Mouse (Mus musculus): ENCODE data around the gene Theg.
A peak's percentile ranks its signal among the peaks of the same experiment; 100 is the strongest.

The Theg gene

DNA sequence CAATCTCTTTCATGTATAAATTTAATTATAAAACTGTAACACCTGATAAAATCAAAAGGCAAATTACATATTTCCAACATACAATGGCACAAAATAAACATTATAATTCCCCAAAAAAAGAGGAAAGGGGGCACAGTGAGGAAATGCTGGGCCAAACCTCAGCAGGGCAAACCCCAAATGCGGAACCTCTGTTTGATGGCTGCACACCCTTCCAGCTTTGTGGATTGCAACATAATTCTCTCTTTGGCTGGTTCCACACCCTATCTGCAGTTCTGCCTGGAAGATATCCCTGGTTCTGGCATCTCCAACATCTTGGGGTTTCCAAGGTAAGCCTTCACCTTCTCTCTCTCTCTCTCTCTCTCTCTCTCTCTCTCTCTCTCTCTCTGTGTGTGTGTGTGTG, 3.6 kb upstream of the Theg start:
- no peak for DNase-seq

DNA sequence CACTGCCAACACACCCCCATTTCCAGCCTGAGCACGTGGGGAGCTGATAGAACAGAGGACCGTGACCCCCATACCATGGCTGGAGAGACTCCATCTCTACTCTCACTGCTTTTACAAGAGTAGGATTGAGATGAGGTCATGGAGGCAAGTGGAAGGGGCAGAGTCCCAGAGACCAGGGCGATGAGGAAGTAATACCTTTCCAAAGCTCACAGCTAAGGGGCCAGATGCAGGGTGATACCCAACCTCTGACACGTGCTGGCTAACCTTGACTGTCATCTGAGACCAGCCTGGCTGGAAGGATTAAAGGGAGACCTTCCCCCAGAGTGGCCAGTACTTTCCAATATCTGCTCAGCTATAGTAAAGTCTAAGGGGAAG, 608 bp upstream of the Theg start:
- DNase-seq, result no peak

DNA sequence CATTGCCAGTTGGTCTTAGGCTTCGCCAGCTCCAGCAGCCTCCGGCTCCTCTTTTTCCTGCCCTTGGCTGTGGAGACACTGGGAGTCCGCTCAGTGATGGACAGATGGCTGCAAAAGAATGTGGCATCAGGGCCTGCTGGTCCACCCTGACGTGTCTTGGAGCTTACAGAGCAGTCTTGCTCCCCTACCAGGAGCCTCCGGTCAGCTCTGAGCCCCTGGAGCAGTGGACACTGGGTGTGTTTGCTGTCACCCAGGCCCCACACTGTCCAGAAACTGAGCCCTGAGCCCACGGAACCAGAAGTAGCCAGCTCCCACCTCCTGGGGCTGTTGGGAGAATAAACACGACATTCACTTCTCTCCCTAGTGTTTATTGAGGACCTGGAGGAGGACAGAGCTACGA, 888 bp downstream of the Theg start:
- DNase-seq, result no peak

DNA sequence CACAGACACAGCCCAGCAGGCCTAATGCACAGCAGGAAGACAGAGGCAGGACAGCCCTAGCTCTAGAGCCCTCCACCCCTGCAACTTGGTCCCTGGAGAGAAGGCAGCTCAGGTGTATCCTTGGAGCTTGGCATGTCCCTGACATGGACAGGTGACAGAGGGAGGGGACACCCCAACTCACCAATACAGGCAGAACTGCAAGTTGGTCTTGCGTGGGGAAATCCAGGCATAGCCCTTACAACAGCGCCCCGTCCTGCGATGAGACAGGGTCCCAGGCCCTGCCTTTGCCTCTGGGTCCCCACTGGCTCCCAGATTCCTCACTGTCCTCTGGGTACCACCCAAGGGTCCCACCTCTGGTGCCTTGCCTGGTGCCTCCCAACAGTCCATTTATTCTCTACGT, 1.4 kb downstream of the Theg start:
- no peak for DNase-seq

DNA sequence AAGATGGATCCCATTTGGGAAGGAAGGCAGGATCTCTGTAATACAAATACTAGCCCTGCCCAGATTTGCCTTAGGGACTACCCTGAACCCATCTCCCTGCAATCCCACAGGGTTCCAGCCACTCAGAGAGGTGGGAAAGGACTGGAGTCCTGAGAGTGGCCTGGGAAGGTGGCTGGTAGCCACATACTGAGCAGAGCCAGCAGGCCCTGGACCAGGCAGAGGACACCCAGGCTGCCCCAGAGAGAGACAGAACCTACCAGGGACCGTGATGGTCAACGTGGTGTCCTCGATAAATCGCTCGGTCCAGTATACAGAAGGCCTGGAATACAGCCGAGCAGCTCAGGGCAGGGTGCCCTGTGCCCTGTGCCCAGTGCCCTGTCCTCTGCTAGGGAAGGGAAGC, 2.0 kb downstream of the Theg start:
- DNase-seq, result no peak

DNA sequence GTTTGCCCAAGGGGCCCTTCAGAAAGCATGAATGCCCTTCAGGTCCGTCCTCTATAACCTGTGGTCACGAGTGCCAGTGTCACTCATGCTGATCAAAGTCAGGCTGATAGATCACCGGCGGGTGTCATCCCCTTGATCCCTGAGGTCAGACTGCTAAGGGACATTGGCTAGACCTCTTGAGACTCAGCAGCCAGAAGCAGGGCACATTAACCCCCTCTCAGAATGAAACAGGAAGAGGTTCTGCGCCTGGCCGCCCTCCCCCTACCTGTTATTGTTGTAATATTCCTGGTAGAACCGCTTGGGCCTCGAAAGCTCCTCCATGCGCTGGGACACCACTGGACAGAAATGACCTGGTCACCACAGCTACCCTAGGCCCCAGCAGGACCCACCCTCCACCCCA, 2.7 kb downstream of the Theg start:
- DNase-seq, result no peak

DNA sequence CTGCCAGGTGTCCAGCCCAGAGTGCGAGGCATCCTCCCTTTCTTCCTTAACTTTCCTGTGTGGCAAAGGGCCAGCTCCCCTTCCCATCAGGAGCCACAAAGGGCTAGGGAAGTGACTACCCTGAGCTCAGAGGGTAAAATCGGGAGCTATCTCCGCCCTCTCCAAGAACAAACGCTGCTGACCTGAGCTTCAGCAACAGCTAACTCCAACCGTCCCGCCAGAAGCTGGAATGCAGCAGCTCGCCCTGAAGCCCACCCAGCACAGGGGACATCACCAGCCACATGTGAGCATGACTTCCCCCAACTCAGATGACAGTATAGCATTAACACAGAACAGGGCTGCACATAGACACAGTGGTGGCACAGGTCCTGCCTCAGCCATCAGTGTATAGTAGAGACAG, 3.1 kb downstream of the Theg start:
- DNase-seq, result no peak

DNA sequence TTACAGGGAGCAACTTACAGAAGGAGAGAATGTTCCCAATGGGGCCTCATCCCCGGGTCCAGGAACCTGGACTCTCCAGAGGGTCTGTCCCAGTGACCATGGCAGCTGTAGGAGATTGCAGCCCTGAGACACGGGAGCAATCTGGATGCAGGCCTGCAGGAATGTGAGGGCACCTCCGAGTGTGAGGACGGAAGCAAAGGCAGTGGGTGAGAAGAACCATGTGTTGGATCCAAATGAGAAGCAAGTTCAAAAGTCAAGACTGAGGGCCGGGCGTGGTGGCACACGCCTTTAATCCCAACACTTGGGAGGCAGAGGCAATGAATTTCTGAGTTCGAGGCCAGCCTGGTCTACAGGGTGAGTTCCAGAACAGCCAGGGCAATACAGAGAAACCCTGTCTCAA, 5.6 kb downstream of the Theg start:
- DNase-seq, result no peak

DNA sequence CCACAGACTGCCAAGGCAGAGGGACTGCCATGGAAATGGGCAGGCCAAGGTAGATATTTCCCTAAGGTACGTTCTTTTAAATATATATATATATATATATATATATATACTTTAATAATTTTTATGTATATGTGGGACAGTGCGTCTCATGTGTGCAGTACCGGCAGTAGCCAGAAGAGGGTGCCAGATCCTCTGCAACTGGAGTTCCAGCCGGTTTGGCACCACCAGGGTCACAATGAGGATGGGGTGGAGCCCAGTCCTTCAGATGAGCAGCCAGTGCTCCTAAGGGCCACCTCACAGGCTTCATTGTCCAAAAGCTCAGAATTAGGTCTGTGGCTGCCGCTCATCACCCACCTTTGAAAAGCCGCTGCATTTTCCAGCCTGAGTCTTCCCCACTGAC, 6.3 kb downstream of the Theg start:
- peak; percentile 67 for DNase-seq

DNA sequence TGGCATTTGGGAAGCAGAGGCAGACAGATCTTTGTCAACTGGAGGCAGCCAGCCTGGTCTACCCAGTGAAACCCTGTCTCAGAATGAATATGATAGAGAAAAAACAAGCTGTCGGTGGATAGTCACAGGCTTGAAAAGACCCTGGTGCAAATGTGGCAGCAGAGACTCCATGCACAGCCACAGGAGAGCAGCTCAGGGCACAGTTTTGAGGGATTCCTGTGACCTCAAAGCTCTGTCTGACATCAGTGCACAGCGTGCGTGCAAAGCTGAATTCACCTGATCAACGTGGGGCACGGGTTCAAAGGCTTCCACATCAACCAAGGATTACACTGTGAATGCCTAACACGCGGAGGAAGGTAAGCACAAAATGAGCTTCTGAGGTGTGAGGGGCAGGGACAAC, 6.8 kb downstream of the Theg start:
- DNase-seq, result no peak

DNA sequence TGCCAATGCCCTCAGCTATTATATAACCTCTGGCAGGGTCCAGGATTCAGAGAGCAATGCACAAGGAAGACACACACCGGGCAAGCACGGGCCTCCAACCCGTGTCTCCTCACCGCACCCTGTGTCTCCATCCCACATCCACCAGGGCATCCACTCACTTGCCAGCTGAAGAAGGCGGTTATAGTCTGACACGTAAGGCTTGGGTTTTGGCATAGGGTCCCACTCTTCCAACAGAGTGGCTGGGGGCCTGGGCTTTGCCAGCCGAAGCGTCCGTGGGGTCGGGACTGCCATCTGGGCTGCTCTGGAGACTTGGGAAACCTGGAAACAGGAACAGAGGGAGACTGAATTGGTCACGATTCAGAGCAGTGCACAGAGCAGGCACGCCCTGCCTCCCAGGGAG, 7.3 kb downstream of the Theg start:
- no peak for DNase-seq

DNA sequence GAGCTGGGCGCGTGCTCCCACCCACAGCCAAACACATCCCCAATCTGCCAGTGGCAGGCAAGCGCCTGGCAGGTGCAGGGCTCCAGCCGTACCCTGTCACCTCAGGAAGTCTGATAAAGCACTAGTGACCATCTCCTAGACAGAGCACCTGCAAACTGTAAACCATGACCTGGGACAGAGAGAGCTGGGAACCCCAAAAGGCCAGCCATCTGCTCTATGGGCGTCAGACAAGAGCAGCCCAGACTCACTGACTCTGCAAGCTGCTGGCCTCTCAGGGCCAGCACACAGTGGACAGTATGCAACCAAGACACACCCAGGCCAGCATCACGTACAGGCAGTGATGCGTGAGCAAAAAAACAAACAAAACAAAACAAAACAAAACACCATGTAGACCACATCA, 8.2 kb downstream of the Theg start:
- no peak for DNase-seq

DNA sequence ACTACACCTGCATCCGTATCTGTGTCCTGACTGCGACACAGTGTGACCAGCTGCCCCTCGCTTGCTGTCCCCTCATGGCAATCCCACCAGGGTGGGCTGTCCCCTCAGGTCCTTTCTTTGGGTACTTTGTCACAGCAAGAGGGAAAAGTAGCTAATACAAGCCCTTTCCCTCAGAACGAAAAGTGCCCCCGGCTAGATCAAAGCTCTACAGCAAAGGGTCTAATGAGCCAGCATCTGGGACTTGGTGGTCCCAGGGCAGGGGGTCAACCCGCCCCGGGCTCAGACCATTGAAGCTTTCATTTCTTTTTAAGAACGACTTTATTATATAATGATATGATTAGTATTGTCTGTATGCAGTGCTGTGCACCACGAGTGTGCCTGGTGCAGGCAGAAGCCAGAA, 8.9 kb downstream of the Theg start:
- no peak for DNase-seq

DNA sequence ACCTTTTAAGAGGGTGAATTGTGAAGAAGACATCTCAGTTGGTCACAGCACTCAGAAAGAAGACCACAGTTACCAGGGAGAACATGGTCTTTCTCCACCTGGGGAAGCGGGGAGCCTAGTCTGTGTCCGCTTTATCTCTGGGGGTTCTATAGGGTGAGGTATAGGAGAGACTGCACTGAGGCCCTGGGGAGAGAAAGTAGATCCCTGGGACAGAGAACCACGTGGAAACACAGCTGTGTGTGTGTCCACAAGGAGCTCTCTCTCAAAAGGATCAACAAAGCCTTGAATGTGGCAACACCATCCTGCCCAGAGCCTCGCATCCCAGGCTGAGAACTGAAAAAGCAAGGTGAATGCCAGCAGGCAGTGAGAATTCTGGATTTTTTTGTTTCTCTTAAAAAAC, 9.8 kb downstream of the Theg start:
- no peak for DNase-seq

DNA sequence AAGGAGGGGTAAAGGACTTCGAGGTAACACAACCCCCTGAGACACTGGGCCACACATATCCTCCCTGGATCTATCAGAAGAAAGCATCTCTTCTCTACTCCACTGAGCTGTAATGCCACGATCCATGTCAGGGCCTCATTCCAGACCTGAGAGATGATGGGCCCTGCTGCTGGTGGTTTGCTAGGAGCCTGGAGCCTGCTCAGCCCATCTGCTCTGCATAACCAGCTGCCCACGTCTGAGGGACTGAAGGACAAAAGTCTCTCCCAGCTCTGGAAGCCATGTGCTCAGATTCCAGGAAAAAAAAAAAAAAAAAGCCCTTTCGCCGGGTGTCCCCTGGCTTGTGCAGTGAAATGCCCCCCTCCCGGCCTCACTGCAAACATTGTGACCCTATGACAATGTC, 11.4 kb downstream of the Theg start:
- no peak for DNase-seq

DNA sequence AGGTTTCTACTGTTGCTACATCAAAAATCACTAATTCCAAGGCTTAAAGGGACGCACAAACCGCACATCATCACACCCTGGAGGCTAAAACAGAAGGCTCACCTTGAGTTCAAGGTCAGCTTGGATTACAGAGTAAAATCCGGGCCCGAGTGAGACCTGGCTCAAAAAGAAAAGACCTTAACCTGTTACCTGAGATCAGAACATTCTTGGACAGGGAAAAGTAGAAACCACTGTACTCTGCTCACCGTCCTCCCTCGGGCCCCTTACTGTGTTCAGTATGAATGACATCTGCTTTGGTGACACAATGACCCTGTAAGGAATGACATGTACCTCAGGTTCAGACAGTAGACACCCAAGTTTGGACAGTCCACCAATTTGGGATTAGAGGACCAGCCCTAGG, 12.3 kb downstream of the Theg start:
- no peak for DNase-seq

DNA sequence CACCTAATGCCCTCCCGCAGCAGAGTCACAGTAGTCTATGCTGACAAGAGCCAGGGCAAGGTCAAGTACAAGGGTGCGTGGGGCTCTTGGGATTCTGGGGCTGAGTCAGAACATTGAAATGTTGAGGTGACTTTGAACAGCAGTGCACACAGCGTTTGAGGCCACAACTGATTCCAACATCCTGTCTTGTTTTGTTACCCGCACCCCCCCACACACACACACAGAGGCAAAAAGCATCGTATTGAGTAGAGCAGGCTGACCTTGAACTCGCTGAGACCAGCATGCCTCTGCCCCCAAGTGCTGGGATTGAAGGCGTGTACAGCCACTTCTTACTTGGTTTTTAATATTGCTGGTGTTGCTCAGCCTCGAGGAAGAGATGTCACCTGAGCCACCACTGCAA, 12.8 kb downstream of the Theg start:
- DNase-seq, result no peak

DNA sequence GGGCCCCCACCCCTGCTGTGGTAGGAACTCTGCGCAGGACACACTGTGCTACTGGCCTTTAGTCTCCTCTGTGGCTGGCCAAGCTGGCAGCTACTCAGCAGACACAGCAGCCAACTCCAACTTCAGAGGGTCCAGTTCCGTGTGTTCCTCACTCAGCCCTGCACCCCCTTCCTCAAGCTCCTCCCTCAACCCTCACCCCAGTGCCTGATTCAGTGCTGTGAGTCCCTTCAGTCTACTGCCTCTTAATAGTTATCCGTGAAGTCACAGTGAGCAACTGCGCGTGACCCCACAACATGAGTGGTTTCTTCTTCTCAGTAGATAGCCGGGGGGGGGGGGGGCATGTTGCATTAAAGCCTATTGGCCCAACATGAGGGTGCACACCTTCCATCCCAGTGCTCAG, 13.5 kb downstream of the Theg start:
- no peak for DNase-seq

DNA sequence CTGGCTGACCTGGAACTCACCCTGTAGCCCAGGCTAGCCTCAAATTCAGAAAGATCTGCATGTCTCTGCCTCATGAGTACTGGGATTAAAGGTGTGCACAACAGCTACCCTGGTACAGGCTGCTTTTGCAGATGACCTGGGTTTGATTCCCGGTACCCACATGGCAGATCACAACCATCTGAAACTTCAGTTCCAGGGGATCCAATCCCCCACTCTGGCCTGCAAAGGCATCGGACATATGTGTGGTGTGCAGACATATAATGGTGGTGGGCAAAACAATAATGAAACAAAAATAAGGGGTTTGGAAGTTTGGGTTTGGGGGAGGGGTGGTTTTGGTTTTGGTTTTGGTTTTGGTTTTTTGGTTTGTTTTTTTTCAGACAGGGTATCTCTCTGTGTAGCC, 15.8 kb downstream of the Theg start:
- no peak for DNase-seq

DNA sequence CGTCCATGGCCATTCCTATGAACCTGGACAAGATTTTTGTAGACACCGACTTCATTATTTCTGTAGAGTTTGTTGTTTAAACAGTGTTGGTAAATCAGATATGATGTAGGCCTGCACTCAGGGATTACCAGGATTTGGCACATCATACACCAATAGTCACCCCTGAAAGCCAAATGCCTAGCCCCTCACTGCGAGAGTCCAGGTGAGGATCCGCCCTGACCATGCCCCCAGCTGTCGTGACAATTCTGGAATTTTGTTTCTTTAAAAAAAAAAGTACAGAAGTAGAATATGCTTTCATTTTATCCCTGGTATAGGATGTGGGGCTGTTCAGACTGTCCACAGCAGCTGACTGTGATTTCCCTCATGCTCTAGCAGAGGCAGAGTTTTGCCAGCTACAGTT, 17.2 kb downstream of the Theg start:
- DNase-seq, result no peak

DNA sequence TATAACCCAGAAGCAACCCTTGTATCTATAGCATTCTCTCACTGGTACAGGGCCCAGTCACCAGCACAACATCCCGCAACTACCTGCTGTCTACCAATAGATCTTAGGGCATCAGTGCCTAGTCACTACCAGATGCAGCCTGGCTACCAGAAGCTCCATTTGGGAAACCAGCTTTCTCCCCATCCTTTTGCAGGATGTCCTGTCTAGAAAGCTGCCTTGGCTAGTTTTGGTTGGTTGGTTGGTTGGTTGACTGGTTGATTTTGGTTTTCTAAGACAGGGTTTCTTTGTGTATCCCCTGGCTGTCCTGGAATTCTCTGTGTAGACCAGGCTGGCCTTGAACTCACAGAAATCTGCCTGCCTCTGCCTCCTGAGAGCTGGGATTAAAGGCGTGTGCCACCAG, 27.4 kb downstream of the Theg start:
- DNase-seq, result peak; percentile 1

DNA sequence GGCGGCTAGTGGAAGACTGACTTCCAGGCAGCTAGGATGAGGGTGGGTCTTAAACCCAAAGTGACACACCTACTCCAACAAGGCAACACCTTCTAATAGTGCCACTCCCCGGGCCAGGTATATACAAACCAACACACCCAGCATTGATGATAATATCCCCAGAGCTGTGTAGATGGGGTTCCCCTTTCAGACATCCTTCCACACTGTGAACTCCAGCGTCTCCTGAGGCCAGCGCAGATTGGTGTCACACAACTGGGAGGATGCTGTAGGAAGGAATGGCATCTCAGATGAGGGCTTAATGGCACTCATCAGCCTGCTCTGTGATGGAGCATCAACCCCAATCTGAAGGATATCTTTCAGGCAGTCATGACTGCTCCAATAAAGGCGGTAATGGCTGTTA, 29.6 kb downstream of the Theg start:
- DNase-seq, result peak; percentile 1

DNA sequence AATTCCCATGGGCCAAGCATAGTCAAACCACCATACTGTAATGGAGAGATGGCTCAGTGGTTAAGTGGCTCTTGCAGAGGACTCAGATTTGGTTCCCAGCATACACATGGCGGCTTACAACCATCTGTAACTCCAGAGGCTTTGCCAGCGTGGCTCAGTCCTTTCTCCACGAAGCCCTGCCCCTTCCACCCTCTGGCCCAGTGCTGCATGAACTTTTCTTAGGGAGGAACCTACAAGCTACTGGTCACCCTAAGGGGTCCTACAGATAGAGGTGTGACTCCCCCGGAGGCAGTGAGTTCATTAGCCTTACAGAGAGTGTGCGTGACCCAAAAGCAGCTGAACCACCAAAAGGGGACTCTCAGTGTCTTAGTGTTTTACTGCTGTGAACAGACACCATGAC, 30.2 kb downstream of the Theg start:
- peak; percentile 1 for DNase-seq

DNA sequence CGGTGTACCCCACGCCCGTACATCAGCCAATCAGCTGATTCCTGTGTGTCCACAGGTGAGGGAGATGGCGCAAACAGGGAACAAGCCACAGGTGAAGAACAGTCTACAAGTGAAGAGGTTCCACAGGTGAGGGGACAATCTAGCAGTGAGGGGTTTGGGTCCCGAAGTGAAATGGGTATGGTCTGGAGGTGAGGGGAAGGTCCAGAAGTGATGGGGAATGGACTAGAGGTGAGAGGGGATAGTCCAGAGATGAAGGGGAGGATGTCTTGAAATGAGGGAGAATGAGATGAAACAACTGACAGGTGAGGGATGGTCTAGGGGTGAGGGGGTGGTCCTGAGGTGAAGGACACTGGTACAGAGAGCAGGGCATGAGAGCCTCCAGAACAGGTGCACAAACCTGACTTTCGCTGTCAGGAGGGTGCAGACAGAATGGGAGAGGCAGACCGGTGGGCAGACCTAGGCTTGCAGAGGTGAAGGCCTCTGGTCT, 31.9 kb downstream of the Theg start:
- DNase-seq, result peak; percentile 10

DNA sequence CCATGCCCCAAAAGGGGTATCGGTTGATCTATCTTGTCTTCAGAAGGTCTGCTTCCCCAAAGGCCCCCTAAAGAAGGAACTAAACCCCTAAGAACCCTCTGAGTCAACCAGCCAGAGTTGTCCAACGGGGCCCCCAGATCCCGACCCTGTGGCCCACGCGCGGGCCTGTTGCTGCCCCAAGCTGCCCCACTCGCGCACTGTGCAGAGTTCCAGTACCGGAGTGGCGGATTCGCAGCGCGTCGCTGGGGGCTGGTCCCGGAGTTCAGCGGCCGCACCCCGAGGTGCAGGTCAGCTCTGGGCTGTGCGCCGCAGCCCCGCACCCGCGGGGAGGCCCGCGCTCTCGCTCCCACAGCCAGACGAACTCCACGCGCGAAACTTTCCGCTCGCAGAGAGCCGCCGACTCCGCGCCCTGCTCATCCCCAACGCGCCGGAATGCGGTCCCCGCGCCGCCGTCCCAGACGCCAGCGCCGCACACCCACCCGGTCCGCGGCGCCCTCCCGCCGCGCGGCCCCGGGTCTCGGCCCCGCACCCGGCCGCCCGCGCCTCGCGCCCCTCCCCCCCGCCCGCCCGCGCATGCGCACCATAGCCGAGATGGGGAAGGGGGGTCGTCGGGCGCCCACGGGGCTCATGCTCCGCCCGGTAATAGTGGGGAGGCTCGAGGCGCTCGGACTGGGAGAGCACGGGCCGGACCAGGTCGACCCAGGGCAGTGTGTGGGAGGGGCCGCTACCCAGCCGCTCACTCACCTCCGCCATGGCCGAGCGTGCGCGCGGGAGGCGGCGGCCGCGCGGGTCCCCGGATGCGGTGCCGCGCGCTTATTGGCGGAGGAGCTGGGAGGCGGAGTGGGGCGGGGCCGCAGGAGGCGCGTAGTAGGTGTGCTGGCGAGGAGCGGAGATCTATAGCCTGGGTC, 32.5 kb downstream of the Theg start, which contains the start of gene Mier2:
TSS of gene Mier2 (minus strand) at position 870 of the 908 bp plus-strand sequence.
- DNase-seq, result peak; percentile 86

All from kidney, postnatal 10 days (tissue).